Mouse (Mus musculus) gastrocnemius, postnatal 10 days (tissue): Measurements from ENCODE around the gene Apol7b. TPM values are rescaled to one million over a fixed set of nuclear protein-coding genes. Genes with fewer than 3 reads are reported as not detected.

Experiments used
- DNase-seq: peaks from one replicate; pipeline ENCODE4 v3.0.0; 2021; ENCODE audit warnings: mixed read lengths
- total RNA-seq, 2 experiments: library from RNA; stranded (reverse); gene quantifications; 2 replicates each; pipeline ENCODE4 v1.2.3; 2021

Gene Apol7b
- total RNA-seq, 2 experiments from 2014 or later: 0.52 to 1.7 TPM

DNA sequence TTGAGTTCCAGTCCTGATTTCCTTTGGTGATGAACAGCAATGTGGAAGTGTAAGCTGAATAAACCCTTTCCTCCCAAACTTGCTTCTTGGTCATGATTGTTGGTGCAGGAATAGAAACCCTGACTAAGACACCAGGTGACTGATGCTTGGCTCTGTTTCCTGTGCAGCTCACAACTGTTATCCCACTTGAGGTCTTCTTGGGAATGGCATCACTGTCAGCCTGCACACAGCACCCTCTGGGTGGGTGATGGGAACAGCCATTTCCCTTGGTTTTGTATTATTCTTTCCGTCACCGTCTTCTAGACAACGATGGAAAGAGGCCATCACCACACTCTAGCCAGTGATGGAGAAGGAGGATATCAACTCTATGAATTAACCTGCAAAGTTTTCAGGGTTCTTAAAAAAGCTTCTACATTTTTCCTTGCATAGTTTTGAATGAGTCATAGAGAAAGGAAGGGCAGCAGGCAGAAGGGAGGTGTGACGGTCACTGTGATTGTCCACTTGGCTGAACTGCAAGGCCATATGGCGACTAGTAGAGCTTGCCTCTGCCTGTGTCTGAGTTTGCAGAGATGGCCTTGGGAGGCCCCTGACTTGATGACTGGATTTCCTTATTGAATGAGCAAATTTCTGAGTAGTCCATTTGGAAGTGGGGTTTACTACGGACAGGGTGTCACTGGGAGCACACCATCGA is 62.8 kb downstream of the Apol7b start:
- no peak for DNase-seq

GRCm38 (mm10) chr15:77382880-77383279 is 64.4 kb downstream of the Apol7b start:
- no peak for DNase-seq

DNA sequence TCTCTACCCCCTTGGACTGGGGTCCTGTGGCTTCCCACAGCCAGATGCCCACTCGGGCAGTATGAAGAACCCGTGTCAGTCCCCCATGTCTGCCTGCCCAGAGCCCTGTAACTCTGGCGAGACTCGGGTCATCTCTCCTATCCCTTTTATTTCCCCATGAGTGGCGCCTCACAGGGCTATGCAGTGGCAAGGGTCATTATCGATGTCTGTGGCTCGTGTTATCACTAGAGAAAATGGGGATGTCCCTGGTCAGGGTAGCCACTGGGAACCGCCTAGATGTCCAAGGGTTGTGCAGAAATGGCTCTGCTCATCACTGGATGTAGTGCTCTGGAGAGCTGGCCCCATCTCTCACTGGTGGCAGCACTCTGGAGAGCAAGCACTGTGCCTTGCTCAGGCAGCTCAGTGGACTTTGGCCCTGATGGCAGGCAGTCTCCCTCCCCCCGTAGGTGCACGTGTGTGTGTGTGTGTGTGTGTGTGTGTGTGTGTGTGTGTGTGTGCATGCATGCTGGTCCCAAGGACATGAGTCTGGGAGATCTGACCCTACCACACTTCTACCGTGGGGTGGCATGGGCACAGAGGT is 64.9 kb downstream of the Apol7b start:
- DNase-seq: no peak

DNA sequence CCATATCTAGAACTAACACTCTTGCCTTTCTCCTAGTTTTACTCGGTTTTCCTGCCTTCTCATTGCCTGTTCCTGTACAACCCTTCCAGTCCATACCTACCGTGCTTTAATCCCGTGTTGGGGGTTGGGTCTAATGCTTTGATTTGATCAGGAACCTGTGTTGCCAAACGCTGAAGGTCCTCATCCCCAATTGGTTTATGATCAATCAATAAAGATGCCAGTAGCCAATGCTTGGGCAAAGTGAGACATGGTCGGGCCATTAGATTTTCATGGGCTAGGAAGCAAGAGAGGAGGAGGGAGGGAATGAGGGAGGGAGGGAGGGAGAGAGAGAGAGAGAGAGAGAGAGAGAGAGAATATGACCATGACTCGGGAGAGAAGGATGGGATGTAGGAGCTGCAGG is 65.8 kb downstream of the Apol7b start:
- DNase-seq: no peak

- DNase-seq: no peak
These were observed 67.4 kb downstream of the Apol7b start for GRCm38 (mm10) chr15:77379921-77380320.

GRCm38 (mm10) chr15:77377419-77377818 is 69.9 kb downstream of the Apol7b start:
- no peak for DNase-seq

DNA sequence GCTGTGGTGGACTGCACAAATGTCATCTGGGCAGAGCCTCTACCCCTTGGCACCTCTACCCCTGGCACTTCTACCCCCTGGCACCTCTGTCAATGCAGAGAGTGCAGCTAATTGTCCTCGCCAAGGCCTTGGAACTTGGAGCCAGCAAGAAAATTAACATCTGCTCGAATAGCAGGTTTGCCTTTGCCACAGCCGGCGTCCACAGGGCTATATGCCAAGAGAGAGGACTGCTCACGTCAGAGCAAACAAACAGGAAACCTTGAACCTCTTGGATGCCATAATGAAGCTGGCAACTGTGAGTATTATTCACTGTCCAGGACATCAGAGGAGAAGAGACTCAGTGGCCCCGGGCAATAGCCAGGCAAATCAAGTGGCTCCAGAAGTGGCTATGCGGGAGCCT is 70.4 kb downstream of the Apol7b start:
- peak; percentile 44 for DNase-seq

Other genes with a start within 250 kb of the Apol7b start
- 100 to 1,000 TPM; 219 to 240 TPM for gene Rbfox2, start 140.5 kb downstream of the Apol7b start, total RNA-seq
- gene Apol7a, start 48.4 kb downstream of the Apol7b start, total RNA-seq: under 1 TPM; 0.14 to 0.29 TPM
- not detected for gene Apol9a, start 36.4 kb downstream of the Apol7b start, total RNA-seq
- not detected for gene Apol10a, start 29.6 kb upstream of the Apol7b start, total RNA-seq
- not detected for gene Apol11a, start 60.8 kb upstream of the Apol7b start, total RNA-seq
- under 1 TPM in 1 of 2 experiments, not detected in 1; 0.12 TPM for gene Apol7c, start 85.8 kb upstream of the Apol7b start, total RNA-seq
- gene 1700025B11Rik, start 114.4 kb upstream of the Apol7b start, total RNA-seq: not detected
- gene Apol10b, start 148.6 kb upstream of the Apol7b start, total RNA-seq: under 1 TPM in 1 of 2 experiments, not detected in 1; 0.32 TPM
- gene Gm36245, start 151.8 kb upstream of the Apol7b start, total RNA-seq: not detected
- under 1 TPM in 1 of 2 experiments, not detected in 1; 0.18 TPM for gene Apol11b, start 195.8 kb upstream of the Apol7b start, total RNA-seq